ENCODE assay signal across 20 mouse cellular contexts in genomic region chr17:9907077-9907476, GRCm38 (mm10).
DNase-seq lines count a peak whose midpoint lies in the region; ATAC-seq lines count a peak whose summit lies in the region.
"Had no signal": no experiment of that assay in that cellular context is flagged by ENCODE, and none has a peak within 500 bp of the region (broad histone marks: within the 10 kb centered on the region; RNA-seq: fewer than 3 reads in every experiment).

No protein-coding gene starts in this region.

- H3K4me3 ChIP-seq in forebrain, embryonic 10.5 days, result no peak overlapping the region
- H3K4me3 ChIP-seq in forebrain, embryonic 16.5 days (replicated peaks; ENCODE audit: low read length), result no peak overlapping the region
- H3K4me3 ChIP-seq in hindbrain, embryonic 13.5 days, result no peak overlapping the region
- H3K4me3 ChIP-seq in midbrain, embryonic 14.5 days (replicated peaks; ENCODE audit: low read depth, low read length), result no peak overlapping the region
- H3K4me3 ChIP-seq: embryonic facial prominence, embryonic 15.5 days; liver, embryonic 15.5 days had no signal

- peak overlapping the region; percentile 86 for H3K27ac ChIP-seq in forebrain, embryonic 10.5 days
- H3K27ac ChIP-seq in forebrain, embryonic 16.5 days (ENCODE audit: low read length), result no peak overlapping the region
- H3K27ac ChIP-seq in hindbrain, embryonic 13.5 days, result peak overlapping the region; percentile 79
- 0 out of 2 replicates have a peak overlapping the region, but pooled peaks have one; percentile 73 for H3K27ac ChIP-seq in midbrain, embryonic 14.5 days (replicated peaks; ENCODE audit: low read depth, low read length)
- H3K27ac ChIP-seq: embryonic facial prominence, embryonic 15.5 days; limb, embryonic 13.5 days; liver, embryonic 15.5 days; stomach, postnatal 0 days had no signal

- H3K4me2 ChIP-seq in forebrain, embryonic 16.5 days (ENCODE audit: low read length), result no peak overlapping the region
- no peak overlapping the region for H3K4me2 ChIP-seq in hindbrain, embryonic 13.5 days
- H3K4me2 ChIP-seq in midbrain, embryonic 14.5 days (ENCODE audit: low read length), result no peak overlapping the region
- H3K4me2 ChIP-seq: liver, embryonic 15.5 days had no signal

- H3K27me3 ChIP-seq in forebrain, embryonic 10.5 days (ENCODE audit: poor library complexity, severe bottlenecking), result peaks cover 6% of the 10 kb centered on the region; the same call in 1 of the 2 replicates
- H3K27me3 ChIP-seq in forebrain, embryonic 16.5 days (replicated peaks; ENCODE audit: control insufficient read depth, insufficient read depth, low read length), result no peaks in the 10 kb centered on the region
- no peaks in the 10 kb centered on the region for H3K27me3 ChIP-seq in hindbrain, embryonic 13.5 days
- no peaks in the 10 kb centered on the region for H3K27me3 ChIP-seq in midbrain, embryonic 14.5 days (ENCODE audit: control insufficient read depth, insufficient read depth, low read length)
- H3K27me3 ChIP-seq: Patski had no signal

- peaks cover 54% of the 10 kb centered on the region for H3K4me1 ChIP-seq in forebrain, embryonic 10.5 days
- peaks cover 30% of the 10 kb centered on the region for H3K4me1 ChIP-seq in forebrain, embryonic 16.5 days (replicated peaks; ENCODE audit: control insufficient read depth, insufficient read depth, low read length)
- peaks cover 46% of the 10 kb centered on the region for H3K4me1 ChIP-seq in hindbrain, embryonic 13.5 days (replicated peaks)
- peaks cover 35% of the 10 kb centered on the region for H3K4me1 ChIP-seq in midbrain, embryonic 14.5 days (ENCODE audit: control insufficient read depth, insufficient read depth, low read length)
- H3K4me1 ChIP-seq: liver, embryonic 15.5 days had no signal

- H3K9me3 ChIP-seq in forebrain, embryonic 10.5 days, result no peaks in the 10 kb centered on the region
- no peaks in the 10 kb centered on the region for H3K9me3 ChIP-seq in forebrain, embryonic 16.5 days (ENCODE audit: control insufficient read depth, low read length)
- no peaks in the 10 kb centered on the region for H3K9me3 ChIP-seq in hindbrain, embryonic 13.5 days
- no peaks in the 10 kb centered on the region for H3K9me3 ChIP-seq in midbrain, embryonic 14.5 days (ENCODE audit: control insufficient read depth, low read length)
- H3K9me3 ChIP-seq: embryonic facial prominence, embryonic 15.5 days; heart, embryonic 10.5 days; limb, embryonic 13.5 days; liver, embryonic 15.5 days had no signal

- WGBS in forebrain, embryonic 10.5 days, result 18% methylated on average over 1 of the region's 1 CpGs
- 23% methylated on average over 1 of the region's 1 CpGs for WGBS in forebrain, embryonic 16.5 days
- WGBS in hindbrain, embryonic 13.5 days, result 29% methylated on average over 1 of the region's 1 CpGs
- 30% methylated on average over 1 of the region's 1 CpGs for WGBS in midbrain, embryonic 14.5 days

- no peak overlapping the region for H3K9ac ChIP-seq in forebrain, embryonic 16.5 days (replicated peaks; ENCODE audit: low read depth, low read length)
- no peak overlapping the region for H3K9ac ChIP-seq in hindbrain, embryonic 13.5 days
- no peak overlapping the region for H3K9ac ChIP-seq in midbrain, embryonic 14.5 days (replicated peaks; ENCODE audit: low read length)
- H3K9ac ChIP-seq: embryonic facial prominence, embryonic 15.5 days; limb, embryonic 13.5 days; liver, embryonic 15.5 days had no signal

- no peak for DNase-seq in forebrain, embryonic 10.5 days (ENCODE audit: extremely low spot score, low spot score)
- peak; percentile 37 for DNase-seq in R1 (ENCODE audit: low read depth, low spot score)
- peak; percentile 39 for DNase-seq in midbrain, embryonic 14.5 days
- no peak for DNase-seq in urinary bladder, adult 18-20 months (ENCODE audit: low spot score in 2 of 2)
- no peak for DNase-seq in lung, postnatal 14 days
- DNase-seq in gastrocnemius, adult 18-20 months (ENCODE audit: low spot score), result no peak
- DNase-seq: cerebellum, adult 18-20 months; gastrocnemius, postnatal 14 days; kidney, adult 11 months; kidney, postnatal 25 days; lung, postnatal 10 days; thymus, postnatal 4 days had no signal

- no peaks in the 10 kb centered on the region for H3K36me3 ChIP-seq in forebrain, embryonic 10.5 days (replicated peaks)
- no peaks in the 10 kb centered on the region for H3K36me3 ChIP-seq in forebrain, embryonic 16.5 days (ENCODE audit: control insufficient read depth, insufficient read depth)
- no peaks in the 10 kb centered on the region for H3K36me3 ChIP-seq in hindbrain, embryonic 13.5 days
- no peaks in the 10 kb centered on the region for H3K36me3 ChIP-seq in midbrain, embryonic 14.5 days (ENCODE audit: control insufficient read depth, insufficient read depth, low read length)
- H3K36me3 ChIP-seq: embryonic facial prominence, embryonic 15.5 days; heart, embryonic 10.5 days; limb, embryonic 13.5 days; liver, embryonic 15.5 days had no signal

- ATAC-seq in forebrain, embryonic 16.5 days, result no peak
- no peak for ATAC-seq in hindbrain, embryonic 13.5 days (ENCODE audit: low FRiP score)
- ATAC-seq in midbrain, embryonic 14.5 days (ENCODE audit: low FRiP score, low TSS enrichment), result no peak
- ATAC-seq: Patski had no signal

Comparison
In these comparisons a context has a peak if more than half of its experiments do, and no peak if none do; other contexts are left out.
1. DNase-seq: peak in R1 (single experiment) and midbrain, embryonic 14.5 days (single experiment); none in forebrain, embryonic 10.5 days (single experiment), urinary bladder, adult 18-20 months (0 of 2), lung, postnatal 14 days (single experiment) and gastrocnemius, adult 18-20 months (single experiment).